Mouse (Mus musculus) cerebellum, adult 2 months (tissue): Measurements from ENCODE around the gene Btbd3.

Experiments used
- CTCF ChIP-seq: fragments of 200-500 bp; IDR thresholded peaks from 2 replicates; pipeline ENCODE4 v1.5.1; 2011; ENCODE audit warnings: low read depth, mild to moderate bottlenecking, control low read depth, low read length, moderate library complexity, borderline replicate concordance; ENCODE audit not compliant: insufficient read depth
- POLR2A ChIP-seq: fragments of 200-500 bp; IDR thresholded peaks from 2 replicates; pipeline ENCODE4 v1.6.1; 2011; ENCODE audit warnings: low read length, control low read depth, borderline replicate concordance; ENCODE audit not compliant: insufficient read depth

DNA sequence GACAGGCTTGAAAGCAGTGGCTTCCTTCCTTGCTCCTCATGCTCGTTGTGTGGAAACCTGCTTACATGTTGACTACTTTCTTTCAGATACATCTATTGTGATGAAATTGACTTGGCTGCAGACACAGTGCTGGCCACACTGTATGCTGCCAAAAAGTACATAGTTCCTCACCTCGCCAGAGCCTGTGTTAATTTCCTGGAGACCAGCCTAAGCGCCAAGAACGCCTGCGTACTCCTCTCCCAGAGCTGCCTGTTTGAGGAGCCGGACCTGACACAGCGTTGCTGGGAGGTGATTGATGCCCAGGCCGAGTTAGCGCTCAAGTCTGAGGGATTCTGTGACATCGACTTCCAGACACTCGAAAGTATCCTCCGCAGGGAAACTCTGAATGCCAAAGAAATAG is 27.0 kb downstream of the Btbd3 start:
- no peak for TF ChIP-seq CTCF
- TF ChIP-seq POLR2A = 0 out of 2 replicates have a peak, but pooled peaks have one; percentile 29
